Mouse (Mus musculus) forebrain, embryonic 14.5 days (tissue): ENCODE measurements around the gene Capn7. TPM values are rescaled to one million over a fixed set of nuclear protein-coding genes. Genes with fewer than 3 reads are reported as not detected.

ENCODE experiments used
- ATAC-seq: fragments of 200-750 bp; cut with Nextera tagmentation; 2 replicates; pipeline ENCODE4 v1.8.0; 2017; ENCODE audit warnings: mild to moderate bottlenecking, moderate library complexity
- DNase-seq: peaks from one replicate; pipeline ENCODE4 v3.0.0-alpha.2; 2015; ENCODE audit warnings: low spot score
- H3K27ac ChIP-seq: fragments of 300-500 bp; sonication (generic); 2 replicates; pipeline ENCODE4 v1.5.1; 2014; ENCODE audit warnings: low read depth, mild to moderate bottlenecking, control low read depth, low read length, moderate library complexity
- H3K27me3 ChIP-seq: fragments of 300-500 bp; sonication (generic); replicated peaks from 2 replicates; pipeline ENCODE4 v1.6.1; 2014; ENCODE audit warnings: low read length, control low read depth, mixed read lengths; ENCODE audit not compliant: control insufficient read depth, insufficient read depth
- H3K36me3 ChIP-seq: fragments of 300-500 bp; sonication (generic); 2 replicates; pipeline ENCODE4 v1.6.1; 2014; ENCODE audit warnings: low read length, control low read depth; ENCODE audit not compliant: control insufficient read depth, insufficient read depth
- H3K4me1 ChIP-seq: fragments of 300-500 bp; sonication (generic); 2 replicates; pipeline ENCODE4 v1.6.1; 2014; ENCODE audit warnings: antibody characterized with exemption, low read length, control low read depth; ENCODE audit not compliant: control insufficient read depth, insufficient read depth
- H3K4me2 ChIP-seq: fragments of 300-500 bp; sonication (generic); 2 replicates; pipeline ENCODE4 v1.6.1; 2014; ENCODE audit warnings: mild to moderate bottlenecking, control low read depth, low read length
- H3K4me3 ChIP-seq: fragments of 300-500 bp; sonication (generic); 2 replicates; pipeline ENCODE4 v1.5.1; 2014; ENCODE audit warnings: low read depth, low read length, control low read depth
- H3K9ac ChIP-seq: fragments of 300-500 bp; sonication (generic); 2 replicates; pipeline ENCODE4 v1.6.1; 2014; ENCODE audit warnings: mild to moderate bottlenecking, low read length, control low read depth, moderate library complexity
- H3K9me3 ChIP-seq: fragments of 300-500 bp; sonication (generic); replicated peaks from 2 replicates; pipeline ENCODE4 v1.6.1; 2016; ENCODE audit warnings: low read length, control low read depth, mixed read lengths; ENCODE audit not compliant: control insufficient read depth
- WGBS: fragments of 180-500 bp; shearing (Covaris S2); extraction: QIAGEN DNeasy Blood & Tissue Kit; methylation state at CpG from one replicate; pipeline ENCODE4 v1.1.7; 2014; 5-methylcytosine and 5-hydroxymethylcytosine counted together
- polyA plus RNA-seq: library from polyadenylated mRNA; unstranded; fragments of >200 nt; fragmentation: Nextera tagmentation; extraction: Ambion mirVana; gene quantifications from 2 replicates; pipeline ENCODE4 v1.2.1, GENCODE M21; 2014

Gene Capn7
- polyA plus RNA-seq, 1 experiment from 2014 or later: 61.9 TPM

DNA sequence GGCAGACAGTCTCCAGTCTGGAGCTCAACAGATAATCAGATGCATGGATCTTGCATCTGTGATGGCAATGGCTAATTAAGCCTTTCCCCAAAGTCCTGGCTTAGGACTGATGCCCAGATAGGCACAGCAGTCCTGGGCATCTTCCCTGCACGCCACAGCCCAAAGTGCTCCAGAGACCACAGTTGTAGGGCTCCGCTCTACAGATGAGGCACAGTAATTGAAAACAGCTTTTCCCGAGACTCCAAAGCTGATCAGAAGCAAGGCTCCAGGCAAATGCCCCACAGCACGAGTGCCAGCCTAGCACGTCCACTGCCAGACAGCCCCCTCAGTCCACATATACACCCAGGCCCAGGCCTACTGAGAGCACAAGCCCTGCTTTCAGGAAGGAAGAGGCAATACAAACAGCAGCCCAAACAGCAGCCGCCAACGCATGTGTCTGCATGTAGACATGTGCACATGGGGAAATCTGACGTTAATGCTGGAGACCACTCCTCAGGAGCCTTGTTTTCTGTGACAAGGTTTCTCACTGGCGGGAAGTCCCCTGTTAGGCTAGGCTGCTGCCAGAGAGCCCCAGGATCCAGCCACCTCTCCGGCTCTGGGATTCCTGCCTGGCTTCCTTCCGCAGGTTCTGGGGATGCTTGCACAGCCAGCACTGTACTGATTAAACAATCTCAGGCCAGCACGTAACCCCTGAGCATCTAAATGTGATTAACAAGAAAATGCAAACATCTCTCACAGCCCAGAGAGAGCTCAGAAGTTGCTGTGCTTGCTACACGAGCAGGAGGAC, 51.8 kb downstream of the Capn7 start:
- no peak for DNase-seq
- Histone ChIP-seq H3K36me3 (peaks cover 16% of the 10 kb centered on the region), H3K9me3 (no peaks in the 10 kb centered on the region), H3K4me3 (no peak overlapping the region), H3K27ac (no peak overlapping the region), H3K27me3 (no peaks in the 10 kb centered on the region), H3K4me2 (no peak overlapping the region), H3K9ac (no peak overlapping the region), H3K4me1 (no peaks in the 10 kb centered on the region)
- WGBS: 84% methylated on average over 13 of the region's 13 CpGs
- ATAC-seq: no peak

DNA sequence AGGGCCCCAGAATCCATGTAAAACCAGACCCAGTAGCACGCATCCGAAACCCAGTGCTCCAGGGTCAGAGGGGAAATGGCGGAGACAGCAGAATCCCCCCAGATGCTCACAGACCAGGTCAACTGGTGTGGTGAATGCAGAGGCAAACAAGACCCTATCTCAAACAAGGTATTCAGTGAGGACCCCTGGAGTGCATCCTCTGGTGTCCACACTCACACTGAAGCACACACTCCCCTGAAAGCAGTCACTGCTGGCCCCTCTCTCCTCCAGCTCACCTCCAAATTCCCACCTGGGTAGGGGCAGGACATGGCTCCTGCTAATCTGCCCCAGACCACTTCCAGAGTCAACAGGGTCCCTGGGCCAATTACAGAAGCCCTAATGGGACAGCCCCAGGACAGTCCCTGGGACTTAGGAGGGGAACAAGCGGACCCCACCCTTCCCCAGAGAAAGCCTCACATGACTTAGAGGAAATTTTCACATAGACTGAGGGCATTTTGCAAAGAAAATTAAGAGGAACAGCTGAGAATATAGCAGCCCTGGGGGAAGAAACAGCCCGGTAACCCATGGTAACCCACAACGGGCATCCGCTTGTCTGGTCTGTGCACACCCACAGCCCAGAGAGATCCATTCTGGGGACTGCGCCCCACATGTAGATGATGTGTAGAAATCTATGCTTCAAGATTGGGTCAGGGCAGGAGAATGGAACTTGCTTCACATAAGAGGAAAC, 53.1 kb downstream of the Capn7 start:
- 91% methylated on average over 8 of the region's 8 CpGs for WGBS
- no peaks in the 10 kb centered on the region for H3K4me1 ChIP-seq

DNA sequence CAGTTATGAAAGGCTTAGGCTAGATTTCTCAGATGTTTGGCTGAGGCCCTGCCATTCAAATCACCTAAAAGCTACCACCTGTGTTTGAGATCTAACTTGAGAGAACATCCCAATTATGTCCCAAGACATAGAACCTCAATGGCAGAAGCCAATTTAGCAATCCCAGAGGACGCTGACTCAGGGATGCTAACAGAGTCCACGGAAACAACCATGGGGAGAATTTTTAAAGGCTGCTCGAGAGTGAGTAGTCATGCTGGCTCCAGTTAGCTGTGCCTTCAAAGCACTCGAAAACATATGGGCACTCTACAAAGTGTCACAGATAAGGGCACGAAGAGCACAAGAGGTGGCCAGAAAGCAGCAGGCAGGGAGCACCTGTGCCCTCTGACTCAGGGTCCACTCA, 55.9 kb downstream of the Capn7 start:
- 0 out of 2 replicates have a peak, but pooled peaks cover 3% of the 10 kb centered on the region for H3K36me3 ChIP-seq
- H3K9me3 ChIP-seq: no peaks in the 10 kb centered on the region
- ATAC-seq (no peak), DNase-seq (no peak)
- H3K27me3 ChIP-seq: no peaks in the 10 kb centered on the region
- WGBS: 86% methylated on average over 5 of the region's 5 CpGs
- no peak overlapping the region for H3K9ac ChIP-seq
- no peaks in the 10 kb centered on the region for H3K4me1 ChIP-seq
- H3K27ac ChIP-seq: no peak overlapping the region
- no peak overlapping the region for H3K4me3 ChIP-seq
- H3K4me2 ChIP-seq: no peak overlapping the region

More for the DNA sequence above, 53.1 kb downstream of the Capn7 start:
- ATAC-seq: no peak
- Histone ChIP-seq H3K4me3 (no peak overlapping the region), H3K27ac (no peak overlapping the region), H3K9me3 (no peaks in the 10 kb centered on the region), H3K36me3 (peaks cover 13% of the 10 kb centered on the region; the same call in 1 of the 2 replicates), H3K27me3 (no peaks in the 10 kb centered on the region), H3K4me2 (no peak overlapping the region), H3K9ac (no peak overlapping the region)
- no peak for DNase-seq

DNA sequence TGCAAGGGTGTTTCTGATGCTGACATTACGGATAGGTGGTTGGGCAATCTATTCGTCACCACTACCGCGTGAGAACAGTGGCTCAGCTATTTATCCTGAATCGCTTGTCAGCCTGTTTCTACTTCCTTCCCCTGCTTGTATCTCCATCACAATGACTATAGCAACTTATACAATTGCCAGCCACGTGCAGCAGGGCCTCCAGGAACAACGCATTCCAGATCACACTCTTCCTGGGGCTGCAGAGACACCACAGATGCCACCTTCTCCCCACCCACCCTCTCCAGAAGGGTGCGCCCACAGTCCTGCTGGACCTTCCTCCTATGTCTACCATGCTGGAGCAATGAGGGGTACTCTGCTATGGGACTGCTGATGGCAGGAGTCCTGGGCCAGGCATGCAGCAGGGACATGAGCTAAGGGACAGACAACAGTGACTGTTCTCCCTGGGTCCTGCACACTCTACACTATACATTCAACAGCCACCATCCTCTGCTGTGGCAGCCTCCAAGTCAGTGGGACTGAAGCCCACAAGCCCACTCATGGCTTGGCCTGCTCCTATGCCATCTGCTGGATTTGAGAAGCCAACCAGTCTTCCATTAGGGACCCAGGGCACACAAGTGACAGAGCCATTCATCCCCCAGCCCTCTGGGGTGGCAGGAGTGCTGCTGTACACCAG, 56.6 kb downstream of the Capn7 start:
- 74% methylated on average over 8 of the region's 8 CpGs for WGBS
- no peaks in the 10 kb centered on the region for H3K4me1 ChIP-seq
- DNase-seq: no peak

DNA sequence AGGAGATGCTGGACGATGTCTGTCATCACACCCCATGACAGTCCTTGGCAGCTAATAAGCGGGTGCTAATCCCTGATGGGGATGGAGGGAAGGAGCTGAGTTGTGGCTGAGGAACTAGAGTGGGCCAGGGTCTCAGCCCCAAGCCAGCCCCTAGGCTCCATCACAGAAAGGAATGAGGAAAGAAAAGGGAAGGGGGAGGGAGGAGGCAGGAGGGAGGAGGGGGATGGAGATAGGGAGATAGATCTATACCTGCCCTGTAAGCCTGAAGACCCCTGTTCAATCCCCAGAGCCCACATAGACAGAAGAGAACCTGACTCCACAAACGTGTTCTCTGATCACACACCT, 57.1 kb downstream of the Capn7 start:
- Histone ChIP-seq H3K4me3 (no peak overlapping the region), H3K9ac (no peak overlapping the region)

More for the DNA sequence above, 56.6 kb downstream of the Capn7 start:
- no peak overlapping the region for H3K4me3 ChIP-seq
- no peak for ATAC-seq
- H3K27me3 ChIP-seq: no peaks in the 10 kb centered on the region
- H3K9ac ChIP-seq: no peak overlapping the region
- 0 out of 2 replicates have a peak, but pooled peaks cover 4% of the 10 kb centered on the region for H3K36me3 ChIP-seq
- H3K4me2 ChIP-seq: no peak overlapping the region
- no peaks in the 10 kb centered on the region for H3K9me3 ChIP-seq
- H3K27ac ChIP-seq: no peak overlapping the region

DNA sequence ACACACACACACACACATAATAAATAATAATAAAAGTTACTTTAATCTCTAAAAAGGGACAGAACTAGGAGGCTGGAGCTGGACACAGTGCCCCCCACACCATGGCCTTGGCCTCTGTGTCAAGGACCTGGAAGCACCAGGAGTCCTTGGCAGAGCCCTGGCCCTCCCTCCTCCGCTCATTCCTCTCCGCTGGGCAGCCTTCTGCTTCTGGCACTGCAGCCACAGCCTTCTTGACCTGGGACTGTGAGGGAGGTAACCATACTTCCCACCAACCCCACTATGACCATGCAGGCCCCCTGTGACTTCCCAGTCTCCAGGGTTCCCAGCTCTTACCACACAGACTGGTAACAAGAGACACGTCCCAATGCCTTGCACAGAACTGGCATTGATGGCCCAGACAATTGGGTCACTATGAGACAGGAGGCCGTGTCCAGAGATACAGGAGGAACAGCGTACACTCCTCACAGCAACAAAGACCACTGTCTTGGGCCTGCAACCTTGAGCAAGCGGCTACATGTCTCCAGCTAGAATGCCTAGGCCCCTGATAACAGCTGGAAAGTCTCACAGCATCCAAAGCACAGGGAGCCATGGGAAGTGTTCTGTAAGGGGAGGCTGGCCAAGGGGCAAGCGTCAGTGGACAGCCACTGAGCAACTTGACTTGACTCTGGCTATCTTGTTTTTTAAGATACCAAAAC, 57.6 kb downstream of the Capn7 start:
- 91% methylated on average over 7 of the region's 7 CpGs for WGBS
- Histone ChIP-seq H3K27ac (no peak overlapping the region), H3K27me3 (no peaks in the 10 kb centered on the region), H3K4me3 (no peak overlapping the region), H3K36me3 (0 out of 2 replicates have a peak, but pooled peaks cover 4% of the 10 kb centered on the region), H3K9me3 (no peaks in the 10 kb centered on the region), H3K9ac (no peak overlapping the region), H3K4me1 (no peaks in the 10 kb centered on the region), H3K4me2 (no peak overlapping the region)
- DNase-seq: no peak
- no peak for ATAC-seq

More for the DNA sequence above, 57.1 kb downstream of the Capn7 start:
- Histone ChIP-seq H3K4me2 (no peak overlapping the region), H3K4me1 (no peaks in the 10 kb centered on the region), H3K36me3 (0 out of 2 replicates have a peak, but pooled peaks cover 4% of the 10 kb centered on the region), H3K27me3 (no peaks in the 10 kb centered on the region), H3K27ac (no peak overlapping the region), H3K9me3 (no peaks in the 10 kb centered on the region)
- no peak for ATAC-seq
- WGBS: 79% methylated on average over 3 of the region's 3 CpGs
- no peak for DNase-seq

DNA sequence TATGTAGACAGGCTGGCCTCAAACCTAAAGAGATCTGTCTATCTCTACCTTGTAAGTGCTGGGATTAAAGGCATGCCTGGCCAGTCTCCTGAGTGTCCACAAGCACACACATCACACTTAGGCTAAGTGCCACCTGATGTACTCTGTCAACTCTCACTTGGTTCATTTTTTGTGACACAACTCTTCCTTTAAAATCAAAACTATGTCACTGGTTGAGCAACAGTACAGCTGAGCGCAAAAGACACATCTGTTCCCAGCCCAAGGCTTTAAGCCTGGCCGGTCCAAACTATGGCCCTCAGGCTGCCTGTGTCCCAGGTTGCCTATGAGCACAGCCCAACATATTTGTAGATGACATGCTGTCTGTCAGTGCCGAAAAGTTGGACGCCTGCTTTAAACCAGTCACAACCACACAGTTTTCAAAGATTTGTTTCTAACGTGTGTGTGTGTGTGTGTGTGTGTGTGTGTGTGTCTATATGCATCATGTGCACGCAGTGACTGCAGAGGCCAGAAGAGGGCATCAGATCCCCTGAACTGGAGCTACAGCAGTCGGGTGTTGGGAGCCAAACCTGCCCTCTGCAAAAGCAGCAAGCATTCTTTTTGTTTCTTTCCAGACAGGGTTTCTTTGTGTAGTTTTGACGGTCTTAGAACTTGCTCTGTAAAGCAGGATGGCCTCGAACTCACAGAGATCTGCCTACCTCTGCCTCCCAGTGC, 58.5 kb downstream of the Capn7 start:
- Histone ChIP-seq H3K36me3 (0 out of 2 replicates have a peak, but pooled peaks cover 4% of the 10 kb centered on the region), H3K9ac (no peak overlapping the region), H3K4me3 (no peak overlapping the region), H3K27ac (no peak overlapping the region), H3K4me2 (no peak overlapping the region), H3K4me1 (no peaks in the 10 kb centered on the region), H3K27me3 (no peaks in the 10 kb centered on the region), H3K9me3 (no peaks in the 10 kb centered on the region)
- WGBS: 93% methylated on average over 9 of the region's 9 CpGs
- DNase-seq (no peak), ATAC-seq (no peak)

DNA sequence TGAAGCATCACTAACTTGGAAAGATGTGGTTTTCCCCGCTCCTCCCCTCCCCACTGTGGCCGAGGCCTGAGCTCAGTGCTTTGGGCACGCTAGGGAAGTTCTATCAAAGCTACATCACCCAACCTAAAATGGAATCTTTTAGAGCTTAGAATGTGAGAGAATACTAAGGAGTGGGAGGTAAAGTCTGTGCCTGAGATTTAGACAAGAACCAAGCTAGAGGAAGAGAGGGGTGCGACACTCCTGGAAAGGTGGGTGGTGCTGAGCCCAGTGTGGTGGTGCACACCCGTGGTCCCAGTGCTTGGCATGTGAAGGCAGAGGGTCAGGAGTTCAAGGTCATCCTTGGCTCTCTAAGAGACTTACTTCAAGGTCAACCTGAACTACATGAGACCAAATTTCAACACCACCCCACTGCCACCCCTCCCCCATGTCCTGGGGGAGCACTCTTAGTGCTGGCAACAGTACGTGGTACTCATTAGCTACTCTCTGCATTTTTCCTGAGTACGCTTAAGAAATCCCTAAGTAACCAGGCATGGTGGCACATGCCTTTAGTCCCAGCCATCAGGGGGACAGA, 59.3 kb downstream of the Capn7 start:
- Histone ChIP-seq H3K4me1 (no peaks in the 10 kb centered on the region), H3K4me3 (no peak overlapping the region), H3K4me2 (no peak overlapping the region), H3K9me3 (no peaks in the 10 kb centered on the region), H3K27me3 (no peaks in the 10 kb centered on the region), H3K27ac (no peak overlapping the region), H3K9ac (no peak overlapping the region), H3K36me3 (0 out of 2 replicates have a peak, but pooled peaks cover 4% of the 10 kb centered on the region)
- DNase-seq (no peak), ATAC-seq (no peak)
- WGBS: 89% methylated on average over 7 of the region's 7 CpGs
